Mouse (Mus musculus) heart, postnatal 0 days (tissue): ENCODE results near the gene Gpd2.

Source experiments
- CTCF ChIP-seq: IDR thresholded peaks from 2 replicates; pipeline ENCODE4 v1.5.1; 2016; ENCODE audit warnings: antibody characterized with exemption, control low read depth, low read depth
- EP300 ChIP-seq: IDR thresholded peaks from 2 replicates; pipeline ENCODE4 v1.6.1; 2016; ENCODE audit warnings: antibody characterized with exemption, low read depth

- TF ChIP-seq CTCF (no peak), EP300 (no peak)
These were observed 58.6 kb downstream of the Gpd2 start for GRCm38 (mm10) chr2:57296069-57296468.
